Mouse (Mus musculus): ENCODE data around the gene Med11.

Gene Med11

GRCm38 (mm10) chr11:70502018-70502417 lies 50.3 kb downstream of the Med11 start:
- DNase-seq (ENCODE audit: extremely low spot score, low spot score): no peak

Data from neural tube, embryonic 10.5 days (tissue).